Mouse (Mus musculus) heart, embryonic 12.5 days (tissue): Measurements from ENCODE around the gene Olfr56. TPM values are rescaled to one million over a fixed set of nuclear protein-coding genes. Genes with fewer than 3 reads are reported as not detected.

Experiments used
- ATAC-seq: fragments of 200-750 bp; cut with Nextera tagmentation; 2 replicates; pipeline ENCODE4 v1.8.0; 2017; ENCODE audit warnings: moderate TSS enrichment, moderate library complexity; ENCODE audit not compliant: insufficient number of reproducible peaks, low FRiP score
- H3K27ac ChIP-seq: fragments of 300-500 bp; sonication (generic); 2 replicates; pipeline ENCODE4 v1.5.1; 2016; ENCODE audit warnings: mild to moderate bottlenecking, moderate library complexity; ENCODE audit not compliant: poor library complexity, severe bottlenecking
- H3K27me3 ChIP-seq: fragments of 300-500 bp; sonication (generic); replicated peaks from 2 replicates; pipeline ENCODE4 v1.6.1; 2016; ENCODE audit warnings: mild to moderate bottlenecking, moderate library complexity
- H3K36me3 ChIP-seq: fragments of 300-500 bp; sonication (generic); 2 replicates; pipeline ENCODE4 v1.6.1; 2016; ENCODE audit warnings: mild to moderate bottlenecking, moderate library complexity
- H3K4me1 ChIP-seq: fragments of 300-500 bp; sonication (generic); replicated peaks from 2 replicates; pipeline ENCODE4 v1.6.1; 2016; ENCODE audit warnings: mild to moderate bottlenecking
- H3K4me2 ChIP-seq: fragments of 300-500 bp; sonication (generic); 2 replicates; pipeline ENCODE4 v1.6.1; 2016; ENCODE audit warnings: mild to moderate bottlenecking, moderate library complexity
- H3K4me3 ChIP-seq: fragments of 300-500 bp; sonication (generic); 2 replicates; pipeline ENCODE4 v1.5.1; 2016; ENCODE audit warnings: mild to moderate bottlenecking
- H3K9ac ChIP-seq: fragments of 300-500 bp; sonication (generic); 2 replicates; pipeline ENCODE4 v1.6.1; 2016; ENCODE audit warnings: mild to moderate bottlenecking, moderate library complexity
- H3K9me3 ChIP-seq: fragments of 300-500 bp; sonication (generic); replicated peaks from 2 replicates; pipeline ENCODE4 v1.6.1; 2016; ENCODE audit warnings: mild to moderate bottlenecking, moderate library complexity
- WGBS: fragments of 180-500 bp; shearing (Covaris S2); methylation state at CpG from one replicate; pipeline ENCODE4 v1.1.7; 2016; 5-methylcytosine and 5-hydroxymethylcytosine counted together
- polyA plus RNA-seq: library from polyadenylated mRNA; unstranded; fragments of >200 nt; fragmentation: Nextera tagmentation; extraction: Ambion mirVana; gene quantifications from 2 replicates; pipeline ENCODE4 v1.2.1, GENCODE M21; 2016

The Olfr56 gene
- polyA plus RNA-seq, 1 experiment from 2014 or later, result not detected

GRCm38 (mm10) chr11:49084385-49084784, 105.7 kb downstream of the Olfr56 start:
- ATAC-seq, result no peak
- H3K4me1 ChIP-seq, result 0 out of 2 replicates have a peak, but pooled peaks cover 9% of the 10 kb centered on the region
- H3K27me3 ChIP-seq, result no peaks in the 10 kb centered on the region
- no peaks in the 10 kb centered on the region for H3K9me3 ChIP-seq
- no peak overlapping the region for H3K27ac ChIP-seq
- H3K4me2 ChIP-seq, result no peak overlapping the region
- H3K36me3 ChIP-seq, result no peaks in the 10 kb centered on the region
- H3K4me3 ChIP-seq, result no peak overlapping the region
- 57% methylated on average over 1 of the region's 1 CpGs for WGBS
- H3K9ac ChIP-seq, result no peak overlapping the region

GRCm38 (mm10) chr11:49084875-49085274, 106.2 kb downstream of the Olfr56 start:
- Histone ChIP-seq H3K4me1 (0 out of 2 replicates have a peak, but pooled peaks cover 9% of the 10 kb centered on the region), H3K9me3 (no peaks in the 10 kb centered on the region), H3K4me3 (no peak overlapping the region), H3K36me3 (no peaks in the 10 kb centered on the region), H3K4me2 (no peak overlapping the region), H3K27me3 (no peaks in the 10 kb centered on the region), H3K9ac (no peak overlapping the region), H3K27ac (no peak overlapping the region)
- ATAC-seq, result no peak
- WGBS, result 32% methylated on average over 3 of the region's 3 CpGs

- 0 out of 2 replicates have a peak, but pooled peaks cover 9% of the 10 kb centered on the region for H3K4me1 ChIP-seq
- no peak overlapping the region for H3K27ac ChIP-seq
- no peak overlapping the region for H3K4me3 ChIP-seq
- ATAC-seq, result no peak
- H3K36me3 ChIP-seq, result no peaks in the 10 kb centered on the region
- H3K9ac ChIP-seq, result no peak overlapping the region
- no peaks in the 10 kb centered on the region for H3K27me3 ChIP-seq
- H3K9me3 ChIP-seq, result no peaks in the 10 kb centered on the region
- no peak overlapping the region for H3K4me2 ChIP-seq
- WGBS, result 76% methylated on average over 6 of the region's 6 CpGs
Observed at GRCm38 (mm10) chr11:49086858-49087361, 108.2 kb downstream of the Olfr56 start.

GRCm38 (mm10) chr11:49087830-49088616, 109.3 kb downstream of the Olfr56 start:
- Histone ChIP-seq H3K9me3 (no peaks in the 10 kb centered on the region), H3K36me3 (no peaks in the 10 kb centered on the region), H3K4me1 (0 out of 2 replicates have a peak, but pooled peaks cover 9% of the 10 kb centered on the region), H3K9ac (no peak overlapping the region), H3K27ac (no peak overlapping the region), H3K4me3 (peak overlapping the region; percentile 17; the same call in 1 of the 2 replicates), H3K4me2 (peak overlapping the region; percentile 60), H3K27me3 (no peaks in the 10 kb centered on the region)
- ATAC-seq, result peak; percentile 77; the same call in 1 of the 2 replicates
- 34% methylated on average over 22 of the region's 22 CpGs for whole genome bisulfite sequencing

GRCm38 (mm10) chr11:49088990-49089652, 110.4 kb downstream of the Olfr56 start:
- ATAC-seq, result no peak
- 0 out of 2 replicates have a peak, but pooled peaks cover 9% of the 10 kb centered on the region for H3K4me1 ChIP-seq
- H3K4me2 ChIP-seq, result no peak overlapping the region
- H3K27ac ChIP-seq, result no peak overlapping the region
- no peaks in the 10 kb centered on the region for H3K27me3 ChIP-seq
- no peak overlapping the region for H3K9ac ChIP-seq
- no peaks in the 10 kb centered on the region for H3K36me3 ChIP-seq
- no peaks in the 10 kb centered on the region for H3K9me3 ChIP-seq
- no peak overlapping the region for H3K4me3 ChIP-seq
- 85% methylated on average over 5 of the region's 5 CpGs for WGBS

- 78% methylated on average over 3 of the region's 3 CpGs for WGBS
- Histone ChIP-seq H3K27ac (no peak overlapping the region), H3K9me3 (no peaks in the 10 kb centered on the region), H3K4me2 (no peak overlapping the region), H3K4me3 (no peak overlapping the region), H3K4me1 (0 out of 2 replicates have a peak, but pooled peaks cover 6% of the 10 kb centered on the region), H3K9ac (no peak overlapping the region), H3K27me3 (no peaks in the 10 kb centered on the region), H3K36me3 (no peaks in the 10 kb centered on the region)
- no peak for ATAC-seq
Observed at GRCm38 (mm10) chr11:49089735-49090507, 111.2 kb downstream of the Olfr56 start.

GRCm38 (mm10) chr11:49090551-49090950, 111.9 kb downstream of the Olfr56 start:
- Histone ChIP-seq H3K27ac (no peak overlapping the region), H3K36me3 (no peaks in the 10 kb centered on the region), H3K9me3 (no peaks in the 10 kb centered on the region), H3K9ac (no peak overlapping the region), H3K4me2 (no peak overlapping the region), H3K4me3 (no peak overlapping the region), H3K27me3 (no peaks in the 10 kb centered on the region), H3K4me1 (0 out of 2 replicates have a peak, but pooled peaks cover 6% of the 10 kb centered on the region)
- WGBS, result 83% methylated on average over 5 of the region's 5 CpGs
- no peak for ATAC-seq

- Histone ChIP-seq H3K36me3 (no peaks in the 10 kb centered on the region), H3K9me3 (no peaks in the 10 kb centered on the region), H3K27ac (no peak overlapping the region), H3K4me2 (no peak overlapping the region), H3K27me3 (no peaks in the 10 kb centered on the region), H3K4me3 (no peak overlapping the region), H3K9ac (no peak overlapping the region), H3K4me1 (0 out of 2 replicates have a peak, but pooled peaks cover 6% of the 10 kb centered on the region)
- 62% methylated on average over 4 of the region's 4 CpGs for WGBS
- no peak for ATAC-seq
Observed at GRCm38 (mm10) chr11:49091171-49091570, 112.5 kb downstream of the Olfr56 start.

GRCm38 (mm10) chr11:49092053-49092586, 113.4 kb downstream of the Olfr56 start:
- Histone ChIP-seq H3K9me3 (no peaks in the 10 kb centered on the region), H3K4me3 (no peak overlapping the region), H3K27me3 (no peaks in the 10 kb centered on the region), H3K27ac (no peak overlapping the region), H3K4me1 (0 out of 2 replicates have a peak, but pooled peaks cover 6% of the 10 kb centered on the region), H3K36me3 (no peaks in the 10 kb centered on the region), H3K9ac (no peak overlapping the region), H3K4me2 (no peak overlapping the region)
- no peak for ATAC-seq
- WGBS, result 93% methylated on average over 1 of the region's 1 CpGs

- Histone ChIP-seq H3K9ac (no peak overlapping the region), H3K27me3 (no peaks in the 10 kb centered on the region), H3K27ac (no peak overlapping the region), H3K4me1 (0 out of 2 replicates have a peak, but pooled peaks cover 6% of the 10 kb centered on the region), H3K4me3 (no peak overlapping the region), H3K4me2 (no peak overlapping the region), H3K9me3 (no peaks in the 10 kb centered on the region), H3K36me3 (no peaks in the 10 kb centered on the region)
- no peak for ATAC-seq
- 67% methylated on average over 2 of the region's 2 CpGs for WGBS
Observed at GRCm38 (mm10) chr11:49092786-49093185, 114.1 kb downstream of the Olfr56 start.
